Mouse (Mus musculus): Measurements from ENCODE around the gene Klrb1f. TPM values are rescaled to one million over a fixed set of nuclear protein-coding genes. Genes with fewer than 3 reads are reported as not detected.
"Not testable (repeated sequence)": the region's sequence is repeated elsewhere in the genome, so short reads cannot be mapped to it uniquely, and the experiment has no call there.

Klrb1f gene
- total RNA-seq, 2 experiments from 2014 or later: 4.1 to 14.7 TPM

DNA sequence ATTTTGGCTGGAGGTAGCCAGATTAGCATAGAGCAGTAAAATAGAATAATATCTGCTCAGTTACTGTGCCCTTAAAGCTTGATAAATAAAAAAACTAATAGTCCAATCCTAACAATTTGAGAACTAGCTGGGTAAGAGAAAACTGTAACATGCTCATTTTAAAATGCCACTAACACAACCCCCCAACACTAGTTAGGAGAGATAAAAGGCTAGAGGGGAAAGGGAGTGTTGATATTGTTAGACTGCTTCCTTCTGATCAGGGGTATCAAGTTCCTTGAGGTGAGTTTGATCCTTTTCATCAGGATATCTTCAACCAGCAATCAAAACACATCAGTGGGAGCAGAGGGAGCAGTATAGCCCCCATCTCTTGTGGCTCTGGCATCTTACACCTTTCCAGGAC is 3.2 kb upstream of the Klrb1f start:
- no peak for ATAC-seq (replicated peaks; ENCODE audit: low FRiP score, poor library complexity, severe bottlenecking)

DNA sequence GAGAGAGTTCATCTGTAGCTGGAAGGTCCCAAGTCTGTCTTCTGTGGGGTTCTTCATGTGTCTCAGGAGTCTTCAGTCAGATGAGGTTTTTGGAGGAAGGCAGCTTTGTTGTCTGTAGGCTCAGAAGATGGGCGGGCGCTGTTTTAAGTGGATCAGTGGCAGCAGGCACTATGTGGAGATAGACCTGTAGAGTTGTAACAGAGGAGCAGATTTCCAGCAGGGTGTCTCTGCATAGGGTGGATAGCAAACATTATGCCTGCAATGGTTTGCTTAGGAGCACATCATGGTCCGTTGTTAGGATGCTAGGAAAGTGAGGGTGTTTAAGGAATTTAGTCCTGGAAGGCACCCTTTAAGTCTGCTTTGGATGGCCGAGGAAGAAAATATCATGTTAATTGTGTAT is 2.7 kb downstream of the Klrb1f start:
- no peak for ATAC-seq (replicated peaks; ENCODE audit: low FRiP score, poor library complexity, severe bottlenecking)

DNA sequence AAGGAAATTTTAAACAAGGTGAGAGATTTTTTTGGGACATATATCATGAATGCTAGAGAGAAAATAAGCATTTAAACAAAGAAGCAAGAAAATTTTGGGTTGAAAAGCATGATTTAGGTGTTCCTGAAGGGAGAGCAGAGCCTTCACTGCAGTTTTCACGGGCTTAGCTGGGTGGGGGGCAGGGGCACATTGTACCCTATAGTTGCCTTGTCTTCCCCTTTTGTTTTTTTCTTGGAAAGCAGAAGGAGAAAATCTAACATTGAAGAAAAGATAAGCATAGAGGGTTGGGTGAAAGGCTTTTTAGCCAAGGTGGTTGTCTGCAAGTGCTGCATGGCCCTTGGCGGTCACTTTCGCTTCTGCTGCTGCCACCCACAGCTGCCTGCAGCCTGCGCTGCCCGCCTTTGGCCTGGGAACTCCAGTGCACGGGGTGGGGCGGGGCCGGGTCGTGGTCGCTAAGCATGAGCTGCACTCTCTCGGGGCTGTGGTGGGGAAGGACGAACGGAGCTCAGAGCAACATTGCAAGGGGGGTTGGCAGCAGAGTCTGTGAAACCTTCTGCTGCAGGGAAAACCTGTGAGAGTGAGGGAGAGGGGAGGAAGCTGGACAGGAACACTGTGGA is 3.3 kb downstream of the Klrb1f start:
- ATAC-seq (replicated peaks; ENCODE audit: low FRiP score, poor library complexity, severe bottlenecking): peak; percentile 87

DNA sequence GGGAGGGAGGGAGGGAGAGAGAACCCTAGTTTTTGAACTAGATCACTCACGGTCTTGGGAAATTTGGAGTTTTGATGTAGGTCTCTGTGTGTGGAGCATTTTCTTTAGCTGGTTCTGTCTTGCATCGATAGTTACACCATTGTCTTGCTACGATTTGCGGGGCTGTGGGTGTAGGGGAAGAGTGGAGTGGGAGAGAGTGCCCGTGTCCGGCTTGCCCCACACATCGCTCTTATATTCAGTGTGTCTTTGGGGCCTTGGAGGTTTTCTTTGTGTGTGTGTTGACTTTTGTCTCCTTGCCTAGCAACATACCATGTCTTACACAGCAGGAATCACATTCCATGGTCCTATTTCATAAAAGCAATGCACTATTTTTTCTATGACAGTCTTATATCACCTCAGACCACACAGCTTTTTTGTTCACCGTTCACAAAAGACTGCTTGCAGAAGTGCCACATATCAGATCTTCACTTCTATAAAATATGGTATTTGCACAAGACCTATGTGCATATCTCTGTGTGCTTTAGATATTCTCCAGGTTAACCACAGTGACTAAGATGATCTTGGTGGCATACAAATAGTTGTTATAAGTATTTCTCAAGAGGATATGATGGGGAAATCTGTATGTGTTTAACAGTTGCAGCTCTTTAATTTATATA is 4.0 kb downstream of the Klrb1f start:
- ATAC-seq (replicated peaks; ENCODE audit: low FRiP score, poor library complexity, severe bottlenecking): no peak

DNA sequence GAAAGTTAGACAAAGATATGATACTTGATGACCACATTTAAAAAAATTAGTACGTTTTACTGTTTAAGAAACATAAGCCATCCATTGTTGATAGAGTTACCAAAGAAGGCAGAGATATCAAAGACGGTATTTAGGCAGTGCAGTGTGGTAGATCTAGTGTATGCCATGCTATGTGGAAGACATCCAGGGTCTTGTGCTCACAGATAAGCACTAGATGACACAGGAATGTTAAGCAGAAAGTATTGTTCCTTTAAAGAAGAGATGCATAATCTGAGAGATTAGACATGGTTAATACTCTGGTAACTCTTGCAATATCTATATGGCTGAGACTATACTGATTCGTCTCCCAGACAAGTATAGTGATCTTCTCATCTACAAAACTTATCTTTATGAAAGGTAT is 5.4 kb downstream of the Klrb1f start:
- ATAC-seq (replicated peaks; ENCODE audit: low FRiP score, poor library complexity, severe bottlenecking): no peak

DNA sequence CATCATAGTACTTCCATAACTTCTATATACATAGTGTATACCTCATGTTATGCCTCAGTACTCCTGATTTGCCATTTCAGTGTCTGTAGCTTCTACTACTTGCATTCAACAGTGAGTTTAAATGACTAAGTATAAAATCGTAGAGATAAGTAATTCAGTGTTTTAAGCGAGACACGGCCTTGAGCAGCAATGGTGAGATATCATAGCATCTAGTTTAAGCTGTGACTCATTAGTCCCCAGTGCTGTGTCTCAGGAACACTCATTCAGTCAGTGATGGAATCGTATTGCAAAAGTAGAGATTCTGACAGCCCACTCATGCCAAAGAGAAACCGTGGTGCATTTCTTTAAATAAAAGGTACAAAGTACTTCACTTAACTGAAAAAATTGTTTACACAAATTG is 6.0 kb downstream of the Klrb1f start:
- ATAC-seq (replicated peaks; ENCODE audit: low FRiP score, poor library complexity, severe bottlenecking): no peak

DNA sequence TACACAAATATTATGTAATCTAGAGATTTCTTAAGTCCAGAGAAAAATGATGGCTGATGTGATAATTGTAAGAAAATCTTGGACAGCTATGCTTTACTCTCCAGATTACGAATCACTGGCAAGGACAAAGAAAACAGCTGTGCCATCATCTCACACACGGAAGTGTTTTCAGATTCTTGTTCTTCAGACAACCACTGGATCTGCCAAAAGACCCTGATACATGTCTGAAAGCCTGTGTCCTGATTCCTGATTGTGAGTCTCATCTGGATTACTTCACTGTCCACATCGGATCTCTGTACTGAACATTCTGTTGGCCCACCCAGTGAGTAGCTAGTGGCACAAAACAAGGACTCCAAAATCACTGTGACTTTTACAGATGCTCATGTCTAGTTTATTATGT is 10.5 kb downstream of the Klrb1f start:
- ATAC-seq (replicated peaks; ENCODE audit: low FRiP score, poor library complexity, severe bottlenecking): no peak

DNA sequence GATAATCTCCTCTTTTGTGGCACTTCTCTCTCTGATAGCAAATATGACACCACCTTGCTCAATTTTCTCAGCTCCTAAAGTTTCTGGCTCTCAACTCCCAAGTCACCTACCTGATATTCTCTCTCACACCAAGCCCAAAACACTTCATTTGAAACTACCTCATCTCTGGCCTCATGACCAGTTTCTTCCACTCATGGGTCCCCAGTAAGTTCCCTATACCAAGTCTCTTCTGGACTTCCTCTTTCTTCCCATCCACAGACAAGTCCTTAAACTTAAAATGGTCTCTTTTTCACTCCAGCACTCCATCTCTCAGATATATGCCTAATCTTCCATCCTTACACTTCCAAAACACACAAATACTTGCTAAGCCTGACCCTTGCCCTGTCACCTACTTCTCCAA is 12.3 kb downstream of the Klrb1f start:
- ATAC-seq (replicated peaks; ENCODE audit: low FRiP score, poor library complexity, severe bottlenecking): no peak

DNA sequence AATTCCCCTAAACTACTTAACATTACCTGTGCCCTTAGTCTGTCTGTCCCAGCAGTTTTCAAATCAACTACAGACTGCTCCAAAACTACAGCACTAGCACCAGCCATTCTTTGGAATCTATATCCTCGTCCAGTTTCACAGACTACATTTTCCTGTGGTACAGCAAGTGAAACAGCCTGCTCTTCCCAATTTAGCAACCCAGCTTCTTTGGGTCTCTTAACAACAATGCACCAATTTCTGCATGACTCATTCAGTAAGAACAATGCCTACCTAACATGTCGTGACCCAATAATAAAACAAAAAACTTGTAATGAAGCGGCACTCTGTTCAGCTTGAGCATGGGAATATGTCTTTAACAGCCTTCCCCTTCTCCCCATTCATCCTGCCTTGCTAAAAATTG is 19.7 kb downstream of the Klrb1f start:
- no peak for ATAC-seq (replicated peaks; ENCODE audit: low FRiP score, poor library complexity, severe bottlenecking)

DNA sequence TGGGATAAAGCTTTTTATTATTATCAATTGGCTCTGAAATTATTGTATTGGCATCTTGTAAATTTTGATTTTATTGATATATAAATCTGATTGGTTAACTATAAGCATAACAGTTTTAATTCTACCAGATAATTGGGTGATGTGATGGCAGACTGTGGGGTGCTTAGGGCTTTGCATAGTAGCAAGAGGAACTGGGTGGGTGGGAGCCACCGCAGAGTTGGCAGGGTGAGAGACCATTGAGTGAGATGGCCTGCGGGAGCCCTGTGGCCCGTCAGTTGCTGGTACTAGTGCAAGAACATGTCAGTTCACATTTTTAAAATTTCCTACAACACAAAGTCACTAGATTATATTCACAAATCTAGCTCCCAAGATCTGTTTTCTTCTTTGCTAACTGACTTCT is 20.2 kb downstream of the Klrb1f start:
- ATAC-seq (replicated peaks; ENCODE audit: low FRiP score, poor library complexity, severe bottlenecking): no peak

DNA sequence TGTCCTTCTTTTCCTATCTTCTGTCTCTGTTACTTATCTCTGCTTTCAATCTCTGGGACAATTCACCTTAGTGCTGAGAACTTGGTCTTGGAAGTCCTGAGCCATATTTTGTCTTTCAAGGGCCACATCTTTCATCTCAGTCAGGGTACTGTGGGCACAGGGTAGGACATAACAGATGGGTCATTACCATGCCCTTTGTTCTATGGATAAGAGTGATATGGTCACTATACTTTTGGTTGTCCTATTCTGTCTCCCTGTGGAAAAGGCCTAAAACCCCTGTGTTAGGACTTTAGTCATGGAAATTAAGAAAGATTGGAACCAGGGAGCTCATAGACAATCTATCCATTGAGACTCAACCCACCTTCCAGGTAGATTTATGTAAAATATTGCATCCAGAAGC is 20.8 kb downstream of the Klrb1f start:
- 0 out of 2 replicates have a peak, but pooled peaks have one; percentile 46 for ATAC-seq (replicated peaks; ENCODE audit: low FRiP score, poor library complexity, severe bottlenecking)

DNA sequence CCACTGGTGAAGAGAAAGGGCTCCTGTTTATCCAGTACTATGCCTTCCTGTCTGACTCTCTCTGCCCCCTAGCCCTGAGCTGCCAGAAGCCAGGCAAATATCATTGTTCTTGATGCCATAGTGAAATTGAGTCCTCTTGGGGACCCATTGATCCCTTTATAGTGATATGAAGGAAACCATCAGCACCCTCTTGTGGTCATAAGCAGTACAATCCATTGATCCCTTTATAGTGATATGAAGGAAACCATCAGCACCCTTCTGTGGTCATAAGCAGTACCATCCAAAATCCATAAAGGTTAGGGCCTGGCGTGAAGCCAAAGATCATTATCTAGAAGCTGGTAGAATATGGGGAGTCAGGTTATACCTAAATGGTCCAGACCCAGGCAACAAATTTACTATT is 21.3 kb downstream of the Klrb1f start:
- ATAC-seq (replicated peaks; ENCODE audit: low FRiP score, poor library complexity, severe bottlenecking): peak; percentile 57; the same call in 1 of the 2 replicates

DNA sequence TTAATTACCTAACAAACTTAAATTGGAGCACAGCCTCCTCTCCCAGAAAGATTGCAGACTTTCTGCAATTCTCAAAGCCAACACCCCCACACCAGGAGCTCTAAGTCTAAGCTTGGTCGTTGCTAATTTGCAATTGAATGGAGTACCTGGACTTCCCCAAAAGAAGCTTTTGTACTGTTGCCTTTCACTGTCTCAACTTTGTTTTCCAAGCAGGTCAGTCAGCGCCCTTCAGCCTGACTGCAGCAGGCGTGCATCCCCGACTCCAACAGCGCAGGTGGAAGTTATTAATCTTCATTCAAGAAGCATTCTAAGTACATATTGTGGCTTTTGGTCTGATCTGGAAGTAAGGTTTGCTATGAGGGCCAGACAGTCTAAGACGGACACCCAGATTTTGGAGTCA is 39.4 kb downstream of the Klrb1f start:
- no peak for ATAC-seq (replicated peaks; ENCODE audit: low FRiP score, poor library complexity, severe bottlenecking)

DNA sequence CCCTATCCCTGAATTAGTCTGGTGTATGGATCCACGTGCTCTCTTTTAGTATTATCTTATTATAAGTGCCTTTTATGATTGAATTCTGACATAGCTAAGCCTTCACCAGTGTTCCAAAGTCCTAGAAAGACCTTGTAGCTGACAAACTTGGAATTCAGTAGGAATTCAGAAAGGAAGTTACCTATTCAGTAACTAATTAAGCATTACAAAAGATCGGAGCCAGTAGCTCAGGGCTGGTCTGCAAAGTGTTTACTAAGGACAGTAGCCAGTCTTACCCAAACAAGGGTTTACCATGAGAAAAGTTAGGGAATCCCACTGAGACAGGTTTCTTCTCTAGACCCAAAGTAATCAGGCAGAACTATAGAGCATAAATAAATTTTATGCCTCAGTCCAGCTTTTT is 40.3 kb downstream of the Klrb1f start:
- not testable (repeated sequence) for ATAC-seq (replicated peaks; ENCODE audit: low FRiP score, poor library complexity, severe bottlenecking)

DNA sequence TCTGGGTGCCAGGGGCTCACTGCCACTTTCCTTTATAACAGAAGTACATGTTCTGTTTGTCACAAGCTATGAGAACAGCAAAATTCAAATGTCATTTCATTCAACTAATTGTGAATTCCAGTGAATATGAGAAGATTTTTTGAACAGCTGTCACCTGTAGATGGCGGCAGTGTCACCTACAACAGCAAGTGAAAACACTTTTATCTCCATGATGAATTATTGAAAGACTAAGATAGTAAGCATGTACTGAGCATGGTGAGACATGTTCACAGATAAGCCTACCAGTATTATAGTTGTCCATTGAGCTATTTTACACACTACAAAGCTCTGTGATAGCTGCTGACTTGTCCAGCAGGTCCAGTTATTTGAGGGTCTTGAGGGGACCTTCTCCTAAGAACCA is 42.5 kb downstream of the Klrb1f start:
- ATAC-seq (replicated peaks; ENCODE audit: low FRiP score, poor library complexity, severe bottlenecking): no peak

DNA sequence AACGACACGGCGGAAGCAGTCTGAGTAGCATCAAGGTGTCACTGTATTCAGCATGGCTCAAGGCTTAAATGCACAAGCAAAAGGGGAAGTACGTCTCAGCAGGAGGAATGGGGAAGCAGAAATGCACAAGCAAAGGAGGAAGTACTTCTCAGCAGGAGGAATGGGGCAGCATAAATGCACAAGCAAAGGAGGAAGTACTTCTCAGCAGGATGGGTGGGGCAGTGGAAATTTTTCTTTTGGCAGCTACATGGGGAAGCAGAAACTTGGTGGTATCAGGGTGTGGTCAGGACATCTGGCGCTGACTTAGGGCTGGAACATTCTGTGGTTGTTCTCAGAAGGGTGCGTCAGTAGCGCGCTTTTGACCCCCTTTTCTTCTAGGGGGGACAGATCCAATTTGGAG is 42.9 kb downstream of the Klrb1f start:
- not testable (repeated sequence) for ATAC-seq (replicated peaks; ENCODE audit: low FRiP score, poor library complexity, severe bottlenecking)

DNA sequence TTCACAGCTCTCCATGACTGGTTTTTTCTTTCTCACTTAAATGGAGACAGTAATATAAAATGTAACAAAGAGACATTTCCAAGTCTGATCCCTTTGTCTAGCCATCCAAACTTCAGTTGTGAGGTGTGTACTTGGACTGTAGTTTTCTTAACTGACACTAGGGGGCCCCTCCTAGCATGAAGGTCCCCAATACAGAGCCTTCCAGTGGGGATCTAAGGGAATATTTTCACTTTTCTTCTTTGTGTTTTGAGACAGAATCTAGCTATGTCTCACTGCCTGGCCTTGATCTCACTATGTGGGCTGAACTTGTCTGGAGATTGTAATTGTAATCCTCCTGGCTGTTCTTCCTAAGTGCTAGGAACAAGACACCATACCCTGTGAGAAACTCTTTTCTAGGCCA is 49.5 kb downstream of the Klrb1f start:
- peak; percentile 65 for ATAC-seq (replicated peaks; ENCODE audit: low FRiP score, poor library complexity, severe bottlenecking)

DNA sequence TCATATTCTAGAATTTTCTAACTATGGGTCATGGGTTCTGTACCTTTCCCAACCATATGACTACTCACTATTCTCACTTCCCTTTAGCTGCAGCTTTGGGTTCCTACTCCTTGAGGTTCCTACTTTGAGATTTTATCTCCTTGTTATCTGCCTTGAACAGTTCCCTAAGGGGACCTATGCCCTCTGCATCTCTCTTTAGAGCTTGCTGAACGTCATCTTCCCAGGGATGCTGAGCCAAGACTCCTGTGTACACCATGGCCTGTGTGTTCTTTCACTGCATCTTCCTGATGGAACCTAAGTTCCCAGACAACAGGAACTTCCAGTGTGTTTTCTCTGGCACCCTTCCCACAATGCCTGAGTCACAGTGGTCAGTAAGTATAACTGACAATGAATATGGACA is 52.2 kb downstream of the Klrb1f start:
- no peak for ATAC-seq (replicated peaks; ENCODE audit: low FRiP score, poor library complexity, severe bottlenecking)

DNA sequence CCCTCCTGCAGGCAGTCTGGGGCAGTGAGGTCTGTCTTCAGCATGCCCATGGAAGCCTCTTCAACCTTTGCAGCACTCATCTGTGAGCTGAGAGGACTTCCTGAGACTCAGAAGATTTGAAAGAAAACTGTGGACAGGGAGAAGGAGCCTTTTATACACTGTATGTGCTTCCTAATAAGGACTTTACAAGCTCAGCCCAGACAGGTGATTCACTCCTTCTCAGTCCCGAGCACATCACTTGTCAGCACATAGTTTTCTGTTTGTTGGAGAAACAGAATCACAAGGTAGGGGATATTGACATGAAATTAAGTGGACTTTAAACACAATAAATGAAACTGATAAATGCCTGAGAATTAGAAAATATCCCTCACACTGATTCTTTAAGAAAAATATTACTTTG is 55.1 kb downstream of the Klrb1f start, which contains the start of gene Clec2e:
Gene Clec2e (minus strand): TSS at position 120 of the 400 bp plus-strand sequence.
- ATAC-seq (replicated peaks; ENCODE audit: low FRiP score, poor library complexity, severe bottlenecking): not testable (repeated sequence)

DNA sequence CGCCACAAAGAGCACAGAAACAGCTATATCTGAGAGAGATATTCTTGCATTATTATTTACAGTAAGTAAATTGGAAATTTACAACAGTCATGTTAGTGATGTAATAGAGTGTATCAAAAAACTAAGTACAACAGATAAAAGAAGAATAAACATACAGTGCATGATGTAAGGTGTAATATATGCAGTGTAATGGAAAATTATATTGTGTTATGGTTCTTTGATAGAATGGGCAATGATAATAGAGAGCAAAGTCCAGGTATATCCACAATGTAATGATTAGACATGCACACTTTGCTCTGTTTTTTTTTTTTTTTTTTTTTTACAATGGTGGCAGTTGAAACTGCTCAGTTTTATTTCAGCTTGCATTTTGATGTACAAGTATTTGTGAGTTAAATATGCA is 55.9 kb downstream of the Klrb1f start:
- ATAC-seq (replicated peaks; ENCODE audit: low FRiP score, poor library complexity, severe bottlenecking): no peak

DNA sequence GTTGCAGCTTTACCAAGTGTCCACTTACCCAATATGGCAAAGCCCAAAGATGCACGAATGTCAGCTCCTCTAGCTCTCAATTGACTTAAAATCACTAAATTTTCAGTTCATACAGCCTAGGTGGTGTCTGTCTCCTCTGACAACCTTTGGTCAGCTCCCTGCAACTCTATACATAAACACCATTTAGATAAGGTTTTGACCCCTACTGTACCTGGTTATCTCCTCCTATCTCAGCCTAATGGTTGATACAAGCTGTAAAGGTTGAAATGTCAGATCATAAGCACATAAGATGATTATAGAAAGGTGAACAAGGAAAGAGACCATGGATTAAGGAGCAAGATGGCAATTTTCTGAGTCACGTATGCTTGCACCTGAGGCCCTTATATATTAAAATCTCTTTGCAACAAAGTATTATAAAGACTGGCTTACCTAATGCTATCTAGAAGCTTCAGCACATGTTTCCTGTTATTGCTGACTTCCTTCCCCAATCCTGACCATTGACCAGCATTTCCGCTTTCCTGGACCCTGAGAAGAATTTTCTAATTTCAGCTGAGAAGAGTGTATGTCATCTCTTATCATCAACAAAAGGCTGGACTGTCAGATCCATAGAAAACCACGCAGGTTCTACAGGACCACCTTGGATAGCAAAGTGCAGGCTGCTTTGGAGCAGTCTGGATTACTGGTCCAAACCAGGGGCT is 57.3 kb downstream of the Klrb1f start:
- no peak for ATAC-seq (replicated peaks; ENCODE audit: low FRiP score, poor library complexity, severe bottlenecking)

Measured in erythroid progenitor cell, adult 5-6 weeks (primary cell).